Mouse (Mus musculus): Measurements from ENCODE around the gene Macrod2.

- no peak for TF ChIP-seq CTCF (IDR thresholded peaks at IDR 0.05; ENCODE audit: insufficient read depth, low read depth, low read length)
- TF ChIP-seq POLR2A (IDR thresholded peaks at IDR 0.05; ENCODE audit: insufficient read depth, low read depth, low read length): no peak
Measured at GRCm38 (mm10) chr2:141673405-141673804, 1278.3 kb downstream of the Macrod2 start.
